Mouse (Mus musculus): Measurements from ENCODE around the gene Olfr608. TPM values are rescaled to one million over a fixed set of nuclear protein-coding genes. Genes with fewer than 3 reads are reported as not detected.
"Not testable (repeated sequence)": the region's sequence is repeated elsewhere in the genome, so short reads cannot be mapped to it uniquely, and the experiment has no call there.

The Olfr608 gene
- not detected in 2 replicates for polyA plus RNA-seq (2016; fragmentation: Nextera tagmentation; extraction: Ambion mirVana)

DNA sequence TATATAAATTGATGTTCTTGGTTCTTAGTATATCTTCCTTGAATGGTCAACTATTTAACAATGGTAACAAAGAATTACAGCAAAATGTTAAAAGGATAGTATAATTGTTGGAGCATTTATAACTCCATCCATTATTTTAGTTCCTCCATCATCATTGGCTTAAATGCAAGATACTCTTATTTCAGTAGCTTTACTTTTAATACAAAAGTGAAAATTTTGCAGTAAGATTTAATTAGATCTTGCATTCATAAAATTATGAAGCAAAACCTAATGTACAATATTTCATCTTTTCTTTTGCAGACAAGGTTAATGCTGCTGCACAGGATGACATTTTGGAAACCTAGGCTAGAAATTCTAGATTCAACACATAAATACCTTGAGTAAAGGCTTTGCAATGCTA lies at the start of gene Olfr608:
Gene Olfr608, plus strand, starts transcription at position 301 of the 400 bp plus-strand sequence.
- Histone ChIP-seq H3K4me1 (no peaks in the 10 kb centered on the region), H3K4me3 (replicated peaks) (no peak within 1 kb of the TSS), H3K9me3 (no peaks in the 10 kb centered on the region), H3K27ac (no peak within 1 kb of the TSS), H3K36me3 (replicated peaks) (no peaks in the 10 kb centered on the region), H3K4me2 (no peak within 1 kb of the TSS), H3K27me3 (no peaks in the 10 kb centered on the region), H3K9ac (no peak within 1 kb of the TSS)
- no peak for ATAC-seq (ENCODE audit: low FRiP score)

GRCm38 (mm10) chr7:103445339-103445738 lies 24.3 kb upstream of the Olfr608 start, which contains the start of gene Olfr605:
TSS of gene Olfr605 (minus strand) at chr7:103445439.
- Histone ChIP-seq H3K4me3 (replicated peaks) (no peak within 1 kb of the TSS), H3K9me3 (no peaks in the 10 kb centered on the region), H3K4me2 (no peak within 1 kb of the TSS), H3K4me1 (no peaks in the 10 kb centered on the region), H3K27me3 (no peaks in the 10 kb centered on the region), H3K36me3 (replicated peaks) (no peaks in the 10 kb centered on the region), H3K9ac (no peak within 1 kb of the TSS), H3K27ac (no peak within 1 kb of the TSS)
- 80% methylated on average over 1 of the region's 1 CpGs for WGBS
- ATAC-seq (ENCODE audit: low FRiP score): no peak

DNA sequence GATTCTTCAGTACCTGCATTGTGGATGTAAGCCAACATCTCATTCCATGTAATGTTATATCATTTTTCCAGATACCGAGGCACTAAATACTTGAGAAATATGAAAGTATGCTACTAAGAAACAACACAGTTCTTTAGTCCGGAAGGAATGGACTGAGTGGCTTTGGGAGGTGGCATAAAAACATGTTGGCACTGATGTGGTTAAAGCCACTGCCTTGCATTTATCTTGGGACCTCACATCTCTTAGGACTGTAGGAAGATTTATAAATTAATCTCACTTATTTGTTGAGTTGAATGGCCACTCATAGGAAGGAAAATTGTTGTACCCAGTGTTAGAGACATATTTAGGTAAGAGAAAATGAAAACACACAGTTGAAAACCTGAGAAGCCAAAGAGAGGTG lies 20.9 kb upstream of the Olfr608 start, which contains the start of gene Olfr606:
Gene Olfr606, plus strand, starts transcription at position 301 of the 400 bp plus-strand sequence.
- Histone ChIP-seq H3K9ac (no peak within 1 kb of the TSS), H3K4me3 (replicated peaks) (no peak within 1 kb of the TSS), H3K36me3 (replicated peaks) (no peaks in the 10 kb centered on the region), H3K4me2 (no peak within 1 kb of the TSS), H3K27ac (no peak within 1 kb of the TSS), H3K27me3 (no peaks in the 10 kb centered on the region), H3K4me1 (no peaks in the 10 kb centered on the region), H3K9me3 (no peaks in the 10 kb centered on the region)
- 90% methylated on average over 2 of the region's 2 CpGs for WGBS
- ATAC-seq (ENCODE audit: low FRiP score): no peak

DNA sequence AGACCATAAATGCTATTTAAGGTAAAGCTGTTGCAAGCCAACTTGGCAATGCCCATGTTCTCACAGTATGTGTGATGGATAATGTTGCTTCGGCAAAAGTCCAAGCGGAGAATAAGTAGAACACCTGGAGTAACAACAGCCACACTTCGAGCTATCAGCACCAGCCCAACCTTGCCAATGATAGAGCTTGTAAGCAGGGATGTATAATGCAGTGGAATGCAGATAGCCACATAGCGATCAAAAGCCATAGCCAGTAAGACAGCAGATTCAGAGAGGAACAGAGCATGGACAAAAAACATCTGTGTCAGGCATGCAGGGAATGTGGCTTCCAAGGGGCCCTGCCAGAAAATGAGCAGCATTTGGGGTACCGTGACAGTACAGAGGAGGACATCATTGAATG lies 9.1 kb upstream of the Olfr608 start:
- Histone ChIP-seq H3K27ac (no peak overlapping the region), H3K4me3 (replicated peaks) (no peak overlapping the region), H3K36me3 (replicated peaks) (no peaks in the 10 kb centered on the region), H3K27me3 (no peaks in the 10 kb centered on the region), H3K9me3 (no peaks in the 10 kb centered on the region), H3K9ac (no peak overlapping the region), H3K4me2 (no peak overlapping the region), H3K4me1 (no peaks in the 10 kb centered on the region)
- WGBS: 92% methylated on average over 5 of the region's 5 CpGs
- no peak for ATAC-seq (ENCODE audit: low FRiP score)

DNA sequence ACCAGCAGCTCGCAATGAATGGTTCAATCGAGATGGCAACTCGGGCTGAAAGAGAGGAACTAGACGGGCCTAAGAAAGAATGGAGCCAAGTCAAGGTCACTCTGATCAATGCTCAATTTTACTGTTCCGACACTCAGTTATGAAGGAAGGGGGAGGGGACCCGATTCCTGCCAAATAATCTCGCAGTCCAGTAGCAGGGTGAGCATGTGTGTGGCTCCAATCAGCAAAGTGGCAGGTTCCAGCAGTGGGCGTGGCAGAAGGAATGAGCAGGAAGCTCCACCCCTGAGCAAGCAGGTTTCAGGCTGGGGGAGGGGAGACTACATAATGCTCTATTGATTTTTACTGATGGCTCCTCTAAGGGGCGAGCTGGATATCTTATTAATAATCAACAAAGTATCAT lies 7.4 kb downstream of the Olfr608 start:
- H3K27me3 ChIP-seq; H3K9ac ChIP-seq; H3K36me3 ChIP-seq (replicated peaks); H3K4me1 ChIP-seq; H3K4me2 ChIP-seq; H3K9me3 ChIP-seq; H3K27ac ChIP-seq; H3K4me3 ChIP-seq (replicated peaks); ATAC-seq (ENCODE audit: low FRiP score): not testable (repeated sequence)
- 85% methylated on average over 9 of the region's 9 CpGs for WGBS

DNA sequence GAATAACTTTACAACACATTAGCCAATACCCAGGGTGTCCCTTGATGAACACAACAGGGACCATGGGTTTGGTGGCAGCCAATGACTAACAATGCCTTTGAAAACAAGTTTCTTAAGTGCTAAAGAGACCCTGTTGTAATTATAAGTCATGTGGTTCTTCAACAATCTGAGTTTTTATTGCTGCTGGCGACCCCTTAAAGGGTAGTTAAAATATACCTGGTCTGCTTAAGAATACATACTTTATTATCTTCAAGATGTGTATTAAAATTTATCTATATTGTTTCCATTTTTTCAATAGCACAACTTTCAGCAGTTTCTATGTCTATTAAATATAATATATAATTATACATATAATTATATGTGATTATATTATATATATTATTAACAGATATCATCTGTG lies 28.3 kb downstream of the Olfr608 start, which contains the start of gene Olfr609:
Gene Olfr609, minus strand, starts transcription at position 101 of the 400 bp plus-strand sequence.
- Histone ChIP-seq H3K27ac (no peak within 1 kb of the TSS), H3K4me1 (no peaks in the 10 kb centered on the region), H3K36me3 (replicated peaks) (no peaks in the 10 kb centered on the region), H3K27me3 (no peaks in the 10 kb centered on the region), H3K9me3 (no peaks in the 10 kb centered on the region), H3K4me2 (no peak within 1 kb of the TSS), H3K9ac (no peak within 1 kb of the TSS), H3K4me3 (replicated peaks) (no peak within 1 kb of the TSS)
- ATAC-seq (ENCODE audit: low FRiP score): no peak
- 79% methylated on average over 1 of the region's 1 CpGs for WGBS

- ATAC-seq (ENCODE audit: low FRiP score): no peak
- WGBS: 92% methylated on average over 2 of the region's 2 CpGs
- no peak within 1 kb of the TSS for H3K27ac ChIP-seq
- H3K4me2 ChIP-seq: no peak within 1 kb of the TSS
- no peaks in the 10 kb centered on the region for H3K9me3 ChIP-seq
- H3K27me3 ChIP-seq: no peaks in the 10 kb centered on the region
- no peaks in the 10 kb centered on the region for H3K36me3 ChIP-seq (replicated peaks)
- no peaks in the 10 kb centered on the region for H3K4me1 ChIP-seq
- H3K9ac ChIP-seq: no peak within 1 kb of the TSS
- no peak within 1 kb of the TSS for H3K4me3 ChIP-seq (replicated peaks)
Observed at GRCm38 (mm10) chr7:103512022-103512421, 42.3 kb downstream of the Olfr608 start, which contains the start of gene Olfr610. TSS of gene Olfr610 (minus strand) at chr7:103512122.

DNA sequence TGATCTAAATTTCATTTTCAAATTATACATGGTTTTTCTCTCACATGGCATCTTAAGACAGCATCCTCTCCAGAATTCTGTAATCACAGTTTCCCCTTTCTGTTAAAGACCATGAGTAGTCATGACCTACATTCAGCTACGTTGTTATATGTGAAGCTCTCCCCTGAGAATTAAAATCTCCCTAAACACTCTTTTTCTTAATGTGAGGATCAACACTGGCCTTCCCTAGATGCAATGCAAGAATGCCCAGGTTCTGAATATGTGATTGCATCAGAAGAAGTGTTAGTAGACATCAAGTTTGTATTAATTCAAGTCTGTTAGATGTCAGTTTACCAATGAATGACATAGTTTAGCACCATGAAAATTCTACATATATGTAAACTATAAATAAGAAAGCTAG lies 51.1 kb downstream of the Olfr608 start, which contains the start of gene Olfr611:
Gene Olfr611, minus strand, starts transcription at position 101 of the 400 bp plus-strand sequence.
- H3K9me3 ChIP-seq; H3K27ac ChIP-seq; H3K36me3 ChIP-seq (replicated peaks); H3K4me1 ChIP-seq; H3K4me3 ChIP-seq (replicated peaks); H3K27me3 ChIP-seq; H3K4me2 ChIP-seq; ATAC-seq (ENCODE audit: low FRiP score); H3K9ac ChIP-seq: not testable (repeated sequence)
- 75% methylated on average over 1 of the region's 1 CpGs for WGBS

Other genes starting within 250 kb of the Olfr608 start
- gene Usp17ld, start 217.4 kb upstream of the Olfr608 start, polyA plus RNA-seq (2016; fragmentation: Nextera tagmentation; extraction: Ambion mirVana): not detected in 2 replicates
- not detected in 2 replicates for gene Olfr596, start 164.2 kb upstream of the Olfr608 start, polyA plus RNA-seq (2016; fragmentation: Nextera tagmentation; extraction: Ambion mirVana)
- 0.20 TPM in 1 of 2 replicates, not detected in the other for gene Olfr597, start 153.6 kb upstream of the Olfr608 start, polyA plus RNA-seq (2016; fragmentation: Nextera tagmentation; extraction: Ambion mirVana)
- gene Olfr598, start 146.3 kb upstream of the Olfr608 start, polyA plus RNA-seq (2016; fragmentation: Nextera tagmentation; extraction: Ambion mirVana): not detected in 2 replicates
- not detected in 2 replicates for gene Olfr599, start 134.0 kb upstream of the Olfr608 start, polyA plus RNA-seq (2016; fragmentation: Nextera tagmentation; extraction: Ambion mirVana)
- gene Olfr600, start 120.2 kb upstream of the Olfr608 start, polyA plus RNA-seq (2016; fragmentation: Nextera tagmentation; extraction: Ambion mirVana): not detected in 2 replicates
- gene Olfr601, start 107.2 kb upstream of the Olfr608 start, polyA plus RNA-seq (2016; fragmentation: Nextera tagmentation; extraction: Ambion mirVana): not detected in 2 replicates
- gene Olfr603, start 83.7 kb upstream of the Olfr608 start, polyA plus RNA-seq (2016; fragmentation: Nextera tagmentation; extraction: Ambion mirVana): not detected in 2 replicates
- gene Usp17lc, start 54.8 kb upstream of the Olfr608 start, polyA plus RNA-seq (2016; fragmentation: Nextera tagmentation; extraction: Ambion mirVana): not detected in 2 replicates
- not detected in 2 replicates for gene Olfr605, start 24.4 kb upstream of the Olfr608 start, polyA plus RNA-seq (2016; fragmentation: Nextera tagmentation; extraction: Ambion mirVana)
- gene Olfr606, start 20.8 kb upstream of the Olfr608 start, polyA plus RNA-seq (2016; fragmentation: Nextera tagmentation; extraction: Ambion mirVana): not detected in 2 replicates
- not detected in 2 replicates for gene Olfr607, start 5.7 kb upstream of the Olfr608 start, polyA plus RNA-seq (2016; fragmentation: Nextera tagmentation; extraction: Ambion mirVana)
- not detected in 2 replicates for gene Olfr609, start 28.2 kb downstream of the Olfr608 start, polyA plus RNA-seq (2016; fragmentation: Nextera tagmentation; extraction: Ambion mirVana)
- not detected in 2 replicates for gene Olfr610, start 42.2 kb downstream of the Olfr608 start, polyA plus RNA-seq (2016; fragmentation: Nextera tagmentation; extraction: Ambion mirVana)
- not detected in 2 replicates for gene Olfr611, start 51.0 kb downstream of the Olfr608 start, polyA plus RNA-seq (2016; fragmentation: Nextera tagmentation; extraction: Ambion mirVana)
- not detected in 2 replicates for gene Olfr612, start 72.8 kb downstream of the Olfr608 start, polyA plus RNA-seq (2016; fragmentation: Nextera tagmentation; extraction: Ambion mirVana)
- not detected in 2 replicates for gene Olfr613, start 78.2 kb downstream of the Olfr608 start, polyA plus RNA-seq (2016; fragmentation: Nextera tagmentation; extraction: Ambion mirVana)
- not detected in 2 replicates for gene Olfr615, start 86.2 kb downstream of the Olfr608 start, polyA plus RNA-seq (2016; fragmentation: Nextera tagmentation; extraction: Ambion mirVana)
- gene Olfr616, start 99.3 kb downstream of the Olfr608 start, polyA plus RNA-seq (2016; fragmentation: Nextera tagmentation; extraction: Ambion mirVana): not detected in 2 replicates
- gene Olfr617, start 103.2 kb downstream of the Olfr608 start, polyA plus RNA-seq (2016; fragmentation: Nextera tagmentation; extraction: Ambion mirVana): not detected in 2 replicates
- not detected in 2 replicates for gene Olfr618, start 120.2 kb downstream of the Olfr608 start, polyA plus RNA-seq (2016; fragmentation: Nextera tagmentation; extraction: Ambion mirVana)
- not detected in 2 replicates for gene Olfr619, start 130.7 kb downstream of the Olfr608 start, polyA plus RNA-seq (2016; fragmentation: Nextera tagmentation; extraction: Ambion mirVana)
- gene Olfr620, start 142.7 kb downstream of the Olfr608 start, polyA plus RNA-seq (2016; fragmentation: Nextera tagmentation; extraction: Ambion mirVana): not detected in 2 replicates
- gene Olfr622, start 172.8 kb downstream of the Olfr608 start, polyA plus RNA-seq (2016; fragmentation: Nextera tagmentation; extraction: Ambion mirVana): not detected in 2 replicates
- not detected in 2 replicates for gene Olfr623, start 193.8 kb downstream of the Olfr608 start, polyA plus RNA-seq (2016; fragmentation: Nextera tagmentation; extraction: Ambion mirVana)
- 0.04 TPM in 2 replicates for gene Olfr624, start 201.3 kb downstream of the Olfr608 start, polyA plus RNA-seq (2016; fragmentation: Nextera tagmentation; extraction: Ambion mirVana)
- gene Olfr625-ps1, start 212.8 kb downstream of the Olfr608 start, polyA plus RNA-seq (2016; fragmentation: Nextera tagmentation; extraction: Ambion mirVana): not detected in 2 replicates
- not detected in 2 replicates for gene Olfr243, start 244.8 kb downstream of the Olfr608 start, polyA plus RNA-seq (2016; fragmentation: Nextera tagmentation; extraction: Ambion mirVana)

All from forebrain, embryonic 12.5 days (tissue).